Mouse (Mus musculus) ovary, postnatal 10 days (tissue): ENCODE results near the gene Prokr2.
"Not testable (repeated sequence)": the region's sequence is repeated elsewhere in the genome, so short reads cannot be mapped to it uniquely, and the experiment has no call there.

Experiments
- DNase-seq: peaks from one replicate; pipeline ENCODE4 v3.0.0; 2022; ENCODE audit warnings: low spot score

The Prokr2 gene

GRCm38 (mm10) chr2:132340350-132340749 is 44.9 kb downstream of the Prokr2 start:
- DNase-seq, result no peak

GRCm38 (mm10) chr2:132337202-132337601 is 48.0 kb downstream of the Prokr2 start:
- DNase-seq, result no peak

GRCm38 (mm10) chr2:132323541-132323940 is 61.7 kb downstream of the Prokr2 start:
- no peak for DNase-seq

- no peak for DNase-seq
These were observed 64.7 kb downstream of the Prokr2 start for GRCm38 (mm10) chr2:132320516-132320915.

- no peak for DNase-seq
These were observed 68.1 kb downstream of the Prokr2 start for GRCm38 (mm10) chr2:132317178-132317577.

- peak; percentile 22 for DNase-seq
These were observed 69.0 kb downstream of the Prokr2 start for GRCm38 (mm10) chr2:132316041-132316808.

GRCm38 (mm10) chr2:132314057-132314456 is 71.2 kb downstream of the Prokr2 start:
- DNase-seq, result not testable (repeated sequence)

GRCm38 (mm10) chr2:132313568-132313967 is 71.7 kb downstream of the Prokr2 start:
- DNase-seq, result no peak

GRCm38 (mm10) chr2:132312616-132313015 is 72.6 kb downstream of the Prokr2 start:
- DNase-seq, result no peak

GRCm38 (mm10) chr2:132309398-132309930 is 75.8 kb downstream of the Prokr2 start:
- no peak for DNase-seq

- DNase-seq, result no peak
These were observed 76.4 kb downstream of the Prokr2 start for GRCm38 (mm10) chr2:132308829-132309228.

GRCm38 (mm10) chr2:132307213-132307843 is 77.9 kb downstream of the Prokr2 start:
- no peak for DNase-seq

- no peak for DNase-seq
These were observed 79.3 kb downstream of the Prokr2 start for GRCm38 (mm10) chr2:132305988-132306387.

- no peak for DNase-seq
These were observed 80.1 kb downstream of the Prokr2 start for GRCm38 (mm10) chr2:132305165-132305564.

- no peak for DNase-seq
These were observed 83.8 kb downstream of the Prokr2 start for GRCm38 (mm10) chr2:132301436-132301835.

GRCm38 (mm10) chr2:132298250-132298649 is 87.0 kb downstream of the Prokr2 start:
- DNase-seq, result no peak

GRCm38 (mm10) chr2:132293694-132294450 is 91.4 kb downstream of the Prokr2 start:
- DNase-seq, result no peak

GRCm38 (mm10) chr2:132292083-132292482 is 93.2 kb downstream of the Prokr2 start:
- DNase-seq, result no peak

GRCm38 (mm10) chr2:132291265-132291664 is 94.0 kb downstream of the Prokr2 start:
- no peak for DNase-seq

GRCm38 (mm10) chr2:132290808-132291207 is 94.4 kb downstream of the Prokr2 start:
- no peak for DNase-seq

GRCm38 (mm10) chr2:132289213-132289612 is 96.0 kb downstream of the Prokr2 start:
- DNase-seq, result not testable (repeated sequence)
